Mouse (Mus musculus) hindbrain, embryonic 16.5 days (tissue): ENCODE measurements around the gene Ears2. TPM values are rescaled to one million over a fixed set of nuclear protein-coding genes. Genes with fewer than 3 reads are reported as not detected.

Experiments
- polyA plus RNA-seq: library from polyadenylated mRNA; unstranded; fragments of >200 nt; fragmentation: Nextera tagmentation; extraction: Ambion mirVana; gene quantifications from 2 replicates; pipeline ENCODE4 v1.2.1, GENCODE M21; 2015

Ears2 gene
- polyA plus RNA-seq, 1 experiment from 2014 or later: 8.7 TPM

Other genes with a start within 250 kb of the Ears2 start
- 0.20 and 0.29 TPM in 2 replicates for gene Scnn1b, start 202.2 kb downstream of the Ears2 start, polyA plus RNA-seq
- 32.3 and 33.9 TPM in 2 replicates for gene Cog7, start 85.6 kb downstream of the Ears2 start, polyA plus RNA-seq
- gene Gga2, start 46.0 kb downstream of the Ears2 start, polyA plus RNA-seq: 46.5 and 51.4 TPM in 2 replicates
- gene Ubfd1, start 88 bp downstream of the Ears2 start, polyA plus RNA-seq: 71.2 and 75.7 TPM in 2 replicates
- gene Ndufab1, start 34.6 kb upstream of the Ears2 start, polyA plus RNA-seq: 694 and 758 TPM in 2 replicates
- gene Palb2, start 65.7 kb upstream of the Ears2 start, polyA plus RNA-seq: 3.8 and 5.3 TPM in 2 replicates
- 165 and 167 TPM in 2 replicates for gene Dctn5, start 65.8 kb upstream of the Ears2 start, polyA plus RNA-seq
- 19.6 and 26.6 TPM in 2 replicates for gene Plk1, start 92.2 kb upstream of the Ears2 start, polyA plus RNA-seq
- 1.8 and 1.9 TPM in 2 replicates for gene Ern2, start 118.9 kb upstream of the Ears2 start, polyA plus RNA-seq
- 0.75 and 1.2 TPM in 2 replicates for gene Chp2, start 152.2 kb upstream of the Ears2 start, polyA plus RNA-seq
- 127 and 139 TPM in 2 replicates for gene Prkcb, start 221.5 kb upstream of the Ears2 start, polyA plus RNA-seq